Mouse (Mus musculus): Measurements from ENCODE around the gene Fastkd1.
"Not testable (repeated sequence)": the region's sequence is repeated elsewhere in the genome, so short reads cannot be mapped to it uniquely, and the experiment has no call there.

The Fastkd1 gene

GRCm38 (mm10) chr2:69669853-69670252 lies 43.5 kb downstream of the Fastkd1 start, which contains the start of gene Klhl41:
TSS of gene Klhl41 (plus strand) at chr2:69670120.
- no peak for DNase-seq

DNA sequence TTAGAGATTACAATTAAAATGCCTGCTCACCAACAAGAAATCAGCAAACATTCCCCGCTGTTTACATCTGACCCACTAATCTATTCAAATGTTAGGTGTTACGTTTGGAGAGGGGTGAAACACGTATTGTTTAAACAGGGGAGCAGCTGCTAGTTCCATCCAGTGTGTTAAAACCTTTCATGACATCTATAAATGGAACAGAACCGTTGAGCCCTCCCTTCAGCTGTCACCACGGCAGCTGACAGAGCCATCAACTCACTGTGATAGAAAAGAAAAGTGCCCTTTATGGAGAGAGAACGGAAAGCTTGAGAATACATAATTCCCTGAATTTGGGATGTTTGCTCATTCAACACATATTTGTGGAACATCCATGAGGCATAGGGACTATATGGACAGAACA lies 44.9 kb downstream of the Fastkd1 start:
- no peak for DNase-seq

- no peak for DNase-seq
These were observed 45.7 kb downstream of the Fastkd1 start for GRCm38 (mm10) chr2:69667656-69668055.

GRCm38 (mm10) chr2:69663827-69664476 lies 49.4 kb downstream of the Fastkd1 start:
- DNase-seq: no peak

DNA sequence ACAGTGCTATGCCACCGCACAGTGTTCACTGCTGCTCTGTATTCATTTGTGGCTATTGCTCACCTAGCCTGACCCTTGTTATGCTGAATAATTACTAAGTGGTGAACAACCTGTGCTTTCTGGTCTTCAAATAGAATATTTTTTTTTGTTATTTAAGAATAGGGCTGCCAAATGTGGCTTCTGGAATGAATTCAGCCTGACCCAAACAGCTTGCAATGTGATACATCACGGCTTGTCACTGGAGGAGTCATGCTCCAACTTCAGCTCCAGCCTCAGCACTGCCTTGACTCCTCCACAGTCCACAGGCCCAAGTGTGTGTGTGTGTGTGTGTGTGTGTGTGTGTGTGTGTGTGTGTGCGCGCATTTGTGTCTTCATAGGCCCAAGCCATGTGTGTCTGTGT lies 54.0 kb downstream of the Fastkd1 start:
- DNase-seq: no peak

DNA sequence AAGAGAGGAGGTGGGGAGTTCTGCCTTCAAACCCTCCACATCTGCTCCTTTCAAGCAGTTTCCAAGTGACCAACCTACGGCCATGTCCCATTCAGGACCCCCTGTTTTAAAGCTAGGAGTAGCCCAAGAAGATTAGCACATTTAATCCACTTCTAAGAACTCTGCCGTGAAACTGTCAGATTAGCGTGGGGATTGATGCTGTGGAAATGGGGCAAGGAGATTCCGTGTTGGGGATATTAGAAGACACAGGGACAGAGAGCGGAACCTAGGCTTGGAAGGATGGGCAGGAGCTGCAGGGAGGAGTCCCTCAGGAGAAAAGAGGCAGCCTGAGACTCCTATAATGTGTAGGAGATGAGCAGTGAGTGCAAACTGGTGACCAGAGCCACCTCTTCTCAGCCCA lies 63.6 kb downstream of the Fastkd1 start:
- no peak for DNase-seq

DNA sequence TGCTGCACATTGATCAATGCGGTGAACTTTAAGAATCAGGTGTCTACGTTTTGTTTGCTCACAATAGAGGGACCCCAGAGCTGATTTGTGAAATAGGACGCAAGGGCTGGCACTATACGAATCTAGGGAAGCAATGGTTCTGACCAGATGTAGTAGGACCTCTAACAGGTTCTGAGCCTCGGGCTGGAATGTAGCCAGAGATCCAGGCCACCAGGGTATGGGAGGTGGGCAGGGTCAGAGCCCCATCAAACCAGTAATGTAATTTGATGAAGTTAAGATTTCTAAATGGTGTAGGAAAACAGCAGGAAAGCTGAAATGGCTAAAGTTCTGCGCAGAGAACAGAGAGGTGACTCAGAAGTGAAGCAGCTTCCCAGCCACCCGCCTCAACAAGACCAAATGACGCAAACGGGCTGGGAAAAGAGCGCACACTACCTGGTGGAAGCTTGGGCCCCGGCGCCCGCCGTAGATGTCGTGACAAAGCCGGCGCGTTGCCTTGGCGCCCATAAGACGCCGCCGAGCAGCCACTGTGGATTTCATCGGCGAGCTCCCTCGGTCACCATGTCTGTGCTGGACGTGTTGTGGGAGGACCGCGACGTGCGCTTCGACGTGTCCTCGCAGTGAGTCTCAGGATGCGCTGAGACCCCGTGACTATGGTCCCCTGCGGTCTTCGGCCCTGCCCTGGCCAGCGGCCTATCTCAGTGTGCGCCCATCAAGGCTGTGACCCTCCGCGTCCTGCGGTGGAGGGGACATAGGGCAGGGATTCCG lies 66.4 kb downstream of the Fastkd1 start, which contains the start of gene Bbs5:
TSS of gene Bbs5 (plus strand) at position 446 of the 765 bp plus-strand sequence.
- peak; percentile 97 for DNase-seq

- DNase-seq: no peak
These were observed 68.2 kb downstream of the Fastkd1 start for GRCm38 (mm10) chr2:69644968-69645617.

DNA sequence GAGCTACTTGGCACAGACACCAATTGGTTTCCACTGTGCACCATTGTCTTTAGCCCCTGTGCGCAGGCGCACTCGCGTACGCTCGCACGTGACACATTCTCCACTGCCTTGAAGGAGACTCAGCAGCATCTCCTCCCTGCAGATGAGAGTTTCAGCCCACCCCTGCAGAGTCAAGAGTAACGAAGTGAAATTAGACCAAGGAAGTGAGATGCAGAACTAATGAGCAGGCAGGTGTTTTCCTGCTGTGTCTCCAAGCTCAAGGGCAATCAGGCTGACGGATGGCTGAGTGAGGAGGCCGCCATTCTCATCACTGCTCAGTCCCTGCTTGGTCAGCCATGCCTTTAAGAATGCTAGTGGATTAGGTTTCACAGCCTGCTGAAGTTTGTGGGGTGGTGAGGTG lies 73.2 kb downstream of the Fastkd1 start:
- DNase-seq: peak; percentile 27 to 50

- DNase-seq: not testable (repeated sequence)
These were observed 75.3 kb downstream of the Fastkd1 start for GRCm38 (mm10) chr2:69637989-69638388.

Data from cerebellum, postnatal 25 days (tissue).